Mouse (Mus musculus): ENCODE data around the gene Fsd2.

DNA sequence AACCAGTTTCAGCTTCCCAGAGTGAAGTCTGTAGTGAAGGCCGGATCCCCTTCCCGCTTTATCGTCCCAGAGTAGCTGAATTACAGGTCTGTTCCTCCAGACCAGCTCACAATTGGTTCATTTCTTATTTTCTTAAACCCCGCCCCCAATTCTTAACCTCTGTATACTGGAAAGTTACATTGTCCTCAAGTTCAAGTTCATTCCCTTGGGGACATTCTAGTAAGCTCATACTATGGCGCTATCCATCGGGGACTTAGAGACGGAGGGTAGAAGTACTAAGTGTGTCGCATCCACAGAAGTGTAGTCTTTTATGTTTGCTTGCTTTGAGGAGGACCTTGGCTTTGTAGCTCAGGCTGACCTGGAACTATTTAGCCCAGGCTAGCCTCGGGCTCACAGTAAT lies 7.1 kb upstream of the Fsd2 start:
- TF ChIP-seq CTCF (IDR thresholded peaks at IDR 0.05; ENCODE audit: control insufficient read depth, insufficient read depth, insufficient replicate concordance, low read depth, low read length) (no peak), POLR2A (IDR thresholded peaks at IDR 0.05; ENCODE audit: control insufficient read depth, low read depth, low read length) (no peak)
